Mouse (Mus musculus) ovary, postnatal 14 days (tissue): Measurements from ENCODE around the gene Gdf3.
A peak's percentile ranks its signal among the peaks of the same experiment; 100 is the strongest.

Source experiments
- DNase-seq: peaks from one replicate; pipeline ENCODE4 v3.0.0; 2022; ENCODE audit warnings: low spot score

Gene Gdf3

DNA sequence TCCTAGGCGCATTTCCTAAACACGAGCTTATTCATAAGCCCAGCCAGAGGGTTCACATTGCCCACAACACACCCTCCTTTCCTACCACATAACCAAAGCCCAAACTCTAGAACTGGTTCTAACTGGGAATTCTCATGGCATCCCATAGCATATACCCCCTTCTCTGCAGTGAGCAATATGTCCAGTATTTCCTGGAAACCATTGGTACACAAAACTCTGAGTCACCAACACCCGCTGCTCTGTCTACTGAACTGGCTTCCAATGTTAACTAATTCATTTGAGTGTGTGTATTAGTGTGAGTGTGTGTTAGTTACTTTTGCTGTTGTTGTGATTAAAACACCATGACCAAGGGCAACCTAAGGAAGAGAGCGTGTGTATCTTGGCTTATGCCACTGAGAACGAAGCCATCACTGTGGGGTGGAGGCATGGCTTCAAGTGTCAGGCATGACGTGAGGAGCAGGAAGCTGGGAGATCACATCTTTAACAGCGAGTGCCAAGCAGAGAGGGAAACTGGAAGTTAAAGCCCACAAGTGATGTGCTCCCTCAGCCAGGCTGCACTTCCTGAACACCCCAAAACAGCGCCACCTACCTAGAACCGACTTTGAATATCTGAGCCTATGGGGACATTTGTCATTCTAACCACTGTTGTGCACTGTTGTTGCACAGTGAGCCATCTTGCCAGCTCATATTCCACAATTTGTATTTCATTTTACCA lies 44.7 kb downstream of the Gdf3 start:
- DNase-seq = no peak

DNA sequence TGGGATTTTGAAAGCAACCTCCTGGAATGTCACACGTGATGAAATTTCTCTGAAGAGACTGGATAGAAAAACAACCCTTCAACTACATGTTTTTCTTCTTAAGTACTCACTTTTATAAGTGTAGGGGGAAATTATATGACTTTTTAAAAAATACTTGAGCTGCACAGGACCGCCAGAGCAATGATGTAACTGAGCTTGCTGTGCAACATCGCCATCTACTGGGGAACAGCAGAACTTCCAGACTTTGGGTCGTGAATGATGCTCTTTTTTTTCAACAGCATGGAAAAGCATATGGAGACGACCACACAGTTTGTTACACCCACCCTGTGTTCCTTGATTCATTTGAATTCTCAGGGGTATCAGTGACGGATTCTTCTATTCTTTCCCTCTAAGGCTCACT lies 47.4 kb downstream of the Gdf3 start:
- DNase-seq = peak; percentile 55

DNA sequence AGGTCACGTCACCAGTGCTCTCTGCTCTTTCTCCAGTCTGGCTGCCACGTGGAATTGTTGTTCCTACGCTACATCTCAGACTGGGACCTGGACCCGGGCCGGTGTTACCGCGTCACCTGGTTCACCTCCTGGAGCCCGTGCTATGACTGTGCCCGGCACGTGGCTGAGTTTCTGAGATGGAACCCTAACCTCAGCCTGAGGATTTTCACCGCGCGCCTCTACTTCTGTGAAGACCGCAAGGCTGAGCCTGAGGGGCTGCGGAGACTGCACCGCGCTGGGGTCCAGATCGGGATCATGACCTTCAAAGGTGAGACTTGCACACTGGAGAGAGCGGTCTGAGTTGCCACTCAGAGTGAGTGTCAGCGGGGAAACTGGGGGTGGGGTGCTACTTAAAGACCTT lies 48.9 kb downstream of the Gdf3 start:
- DNase-seq = no peak

DNA sequence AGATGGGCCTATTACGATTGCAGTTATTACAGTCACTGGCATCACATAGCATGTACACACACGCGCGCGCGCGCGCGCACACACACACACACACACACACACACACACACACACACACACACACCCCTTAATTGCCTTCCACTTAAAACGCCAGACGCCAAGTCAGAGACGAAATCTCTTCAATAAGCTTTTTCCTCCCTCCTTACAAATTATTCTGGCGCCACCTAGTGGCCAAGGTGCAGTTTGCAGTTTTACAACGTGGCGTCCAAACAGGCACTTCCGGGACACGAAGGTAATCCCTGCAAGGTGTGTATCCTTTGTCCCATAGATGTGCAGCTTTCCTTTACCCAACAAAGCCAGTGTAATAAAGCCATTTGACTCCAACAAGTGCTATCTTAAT lies 49.5 kb downstream of the Gdf3 start:
- peak; percentile 75 for DNase-seq

DNA sequence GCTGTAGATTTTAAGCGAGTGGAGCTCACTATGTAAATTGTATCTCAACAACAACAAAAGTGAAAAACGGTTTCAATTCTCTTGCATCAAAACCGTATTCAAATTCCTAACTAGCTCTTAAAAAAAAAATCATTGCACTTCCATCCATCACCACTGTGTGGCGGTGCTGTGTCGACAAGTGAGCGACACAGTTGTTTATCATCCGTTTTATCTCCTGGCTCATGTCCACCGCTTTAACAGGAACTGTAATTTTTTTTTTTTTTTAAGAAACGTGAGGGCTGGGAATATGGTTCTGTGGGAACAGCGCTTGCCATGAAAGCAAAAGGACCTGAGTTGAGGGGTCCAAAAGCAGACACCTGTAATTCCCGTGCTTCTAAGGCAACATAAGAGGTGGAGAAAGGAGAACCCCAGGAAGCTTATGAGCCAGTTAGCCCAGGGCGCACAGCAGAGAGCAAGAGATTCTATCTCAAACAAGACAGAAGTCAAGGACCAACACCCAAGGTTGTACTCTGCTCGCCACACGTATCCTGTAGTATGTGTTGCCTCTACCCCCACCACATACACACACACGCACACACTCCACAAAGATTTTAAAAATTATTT lies 52.8 kb downstream of the Gdf3 start:
- peak; percentile 58 for DNase-seq
